Mouse (Mus musculus) embryonic facial prominence, embryonic 15.5 days (tissue): ENCODE results near the gene Kctd11. TPM values are rescaled to one million over a fixed set of nuclear protein-coding genes. Genes with fewer than 3 reads are reported as not detected.

Experiments
- ATAC-seq: fragments of 200-750 bp; cut with Nextera tagmentation; 2 replicates; pipeline ENCODE4 v1.8.0; 2017; ENCODE audit warnings: low read depth, moderate TSS enrichment; ENCODE audit not compliant: insufficient number of reproducible peaks, low FRiP score, low TSS enrichment
- H3K27ac ChIP-seq: fragments of 300-500 bp; sonication (generic); replicated peaks from 2 replicates; pipeline ENCODE4 v1.5.1; 2015; ENCODE audit warnings: mild to moderate bottlenecking, inconsistent platforms
- H3K27me3 ChIP-seq: fragments of 300-500 bp; sonication (generic); 2 replicates; pipeline ENCODE4 v1.6.1; 2015; ENCODE audit warnings: inconsistent platforms
- H3K36me3 ChIP-seq: fragments of 300-500 bp; sonication (generic); 2 replicates; pipeline ENCODE4 v1.6.1; 2015; ENCODE audit warnings: mild to moderate bottlenecking, inconsistent platforms
- H3K4me1 ChIP-seq: fragments of 300-500 bp; sonication (generic); 2 replicates; pipeline ENCODE4 v1.6.1; 2015; ENCODE audit warnings: inconsistent platforms
- H3K4me2 ChIP-seq: fragments of 300-500 bp; sonication (generic); replicated peaks from 2 replicates; pipeline ENCODE4 v1.6.1; 2015; ENCODE audit warnings: mild to moderate bottlenecking, inconsistent platforms
- H3K4me3 ChIP-seq: fragments of 300-500 bp; sonication (generic); replicated peaks from 2 replicates; pipeline ENCODE4 v1.5.1; 2015; ENCODE audit warnings: mild to moderate bottlenecking, inconsistent platforms
- H3K9ac ChIP-seq: fragments of 300-500 bp; sonication (generic); 2 replicates; pipeline ENCODE4 v1.6.1; 2015; ENCODE audit warnings: inconsistent platforms
- H3K9me3 ChIP-seq: fragments of 300-500 bp; sonication (generic); replicated peaks from 2 replicates; pipeline ENCODE4 v1.6.1; 2016; ENCODE audit warnings: inconsistent platforms
- WGBS: fragments of 180-500 bp; shearing (Covaris S2); methylation state at CpG from one replicate; pipeline ENCODE4 v1.1.7; 2015; 5-methylcytosine and 5-hydroxymethylcytosine counted together
- polyA plus RNA-seq: library from polyadenylated mRNA; unstranded; fragments of >200 nt; fragmentation: Nextera tagmentation; extraction: Ambion mirVana; gene quantifications from 2 replicates; pipeline ENCODE4 v1.2.1, GENCODE M21; 2015

Gene Kctd11
- polyA plus RNA-seq, 1 experiment from 2014 or later: 18.1 TPM

DNA sequence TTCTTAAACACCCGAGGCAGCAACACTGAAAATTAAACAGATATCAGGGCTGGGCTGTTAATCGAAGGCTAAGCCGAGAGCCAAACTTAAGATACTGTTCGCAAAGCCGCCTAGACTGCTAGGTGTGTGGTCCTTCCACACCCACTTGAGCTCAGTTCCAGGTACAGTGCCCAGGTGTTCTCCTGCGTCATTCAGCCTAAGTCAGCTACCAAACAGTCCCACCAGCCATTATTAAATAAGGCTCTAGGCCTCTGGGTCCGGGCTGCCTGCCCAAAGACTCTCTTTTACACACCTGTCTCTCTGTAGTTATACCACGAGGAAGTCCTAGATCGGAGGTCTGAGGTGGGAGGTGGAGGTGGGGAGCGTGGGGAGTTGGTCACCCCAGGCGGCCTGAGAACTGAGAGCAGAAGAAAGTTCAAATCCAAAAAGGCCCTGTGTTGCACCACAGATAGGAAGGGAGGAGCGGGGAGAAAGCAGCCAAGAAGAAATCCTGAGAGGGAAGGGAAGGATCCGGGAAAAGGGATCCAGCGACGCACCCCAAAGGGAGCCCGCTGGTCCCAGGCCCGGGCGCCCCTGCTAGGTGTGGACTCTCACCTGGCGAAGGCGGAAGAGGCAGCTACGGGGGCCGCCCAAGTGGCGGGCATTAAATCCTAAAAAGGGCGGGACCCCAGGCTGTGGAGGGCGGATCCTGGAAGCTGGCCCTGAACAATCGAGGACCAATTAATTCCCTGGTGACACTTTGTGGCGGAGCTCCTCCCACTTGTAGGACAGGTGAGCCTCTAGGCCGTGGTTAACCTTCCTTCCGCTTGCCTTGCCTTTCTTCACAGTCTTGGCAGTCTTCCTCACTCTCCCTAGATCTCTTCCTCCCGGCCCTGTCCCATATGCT is 22.9 kb downstream of the Kctd11 start, which contains the start of gene Tnk1:
Gene Tnk1, minus strand, starts transcription at position 618 of the 886 bp plus-strand sequence.
- Histone ChIP-seq H3K27me3 (peaks cover 16% of the 10 kb centered on the region), H3K36me3 (no peaks in the 10 kb centered on the region), H3K4me2 (peak within 1 kb of the TSS; percentile 35), H3K4me3 (peak within 1 kb of the TSS; percentile 32), H3K27ac (peak within 1 kb of the TSS; percentile 82), H3K4me1 (peaks cover 7% of the 10 kb centered on the region; the same call in 1 of the 2 replicates), H3K9me3 (no peaks in the 10 kb centered on the region), H3K9ac (0 out of 2 replicates have a peak within 1 kb of the TSS, but pooled peaks have one; percentile 9)
- WGBS: 18% methylated on average over 30 of the region's 30 CpGs
- ATAC-seq: 0 out of 2 replicates have a peak, but pooled peaks have one; percentile 40

GRCm38 (mm10) chr11:69855347-69855746 is 25.9 kb downstream of the Kctd11 start:
- peaks cover 16% of the 10 kb centered on the region for H3K27me3 ChIP-seq
- H3K9me3 ChIP-seq: no peaks in the 10 kb centered on the region
- peaks cover 23% of the 10 kb centered on the region for H3K4me1 ChIP-seq
- no peak overlapping the region for H3K9ac ChIP-seq
- ATAC-seq: no peak
- H3K27ac ChIP-seq: no peak overlapping the region
- no peak overlapping the region for H3K4me3 ChIP-seq
- 0 out of 2 replicates have a peak overlapping the region, but pooled peaks have one; percentile 17 for H3K4me2 ChIP-seq
- H3K36me3 ChIP-seq: peaks cover 24% of the 10 kb centered on the region
- 16% methylated on average over 16 of the region's 16 CpGs for WGBS

- no peak for ATAC-seq
- no peak overlapping the region for H3K4me3 ChIP-seq
- H3K27ac ChIP-seq: no peak overlapping the region
- H3K4me2 ChIP-seq: no peak overlapping the region
- peaks cover 31% of the 10 kb centered on the region for H3K36me3 ChIP-seq
- WGBS: 79% methylated on average over 10 of the region's 10 CpGs
- no peak overlapping the region for H3K9ac ChIP-seq
- no peaks in the 10 kb centered on the region for H3K9me3 ChIP-seq
- peaks cover 16% of the 10 kb centered on the region for H3K27me3 ChIP-seq
- peaks cover 30% of the 10 kb centered on the region for H3K4me1 ChIP-seq
Observed at GRCm38 (mm10) chr11:69854680-69855079, 26.5 kb downstream of the Kctd11 start.

- WGBS: 69% methylated on average over 7 of the region's 7 CpGs
- Histone ChIP-seq H3K4me2 (no peak overlapping the region), H3K27me3 (peaks cover 14% of the 10 kb centered on the region)
Observed at GRCm38 (mm10) chr11:69853994-69854393, 27.2 kb downstream of the Kctd11 start.

GRCm38 (mm10) chr11:69850754-69851153 is 30.5 kb downstream of the Kctd11 start:
- no peaks in the 10 kb centered on the region for H3K27me3 ChIP-seq
- no peaks in the 10 kb centered on the region for H3K9me3 ChIP-seq
- ATAC-seq: no peak
- H3K4me3 ChIP-seq: no peak overlapping the region
- H3K4me2 ChIP-seq: no peak overlapping the region
- H3K9ac ChIP-seq: no peak overlapping the region
- H3K36me3 ChIP-seq: peaks cover 50% of the 10 kb centered on the region
- H3K4me1 ChIP-seq: peaks cover 52% of the 10 kb centered on the region
- no peak overlapping the region for H3K27ac ChIP-seq
- 61% methylated on average over 8 of the region's 8 CpGs for WGBS

More at GRCm38 (mm10) chr11:69853994-69854393, 27.2 kb downstream of the Kctd11 start:
- Histone ChIP-seq H3K9me3 (no peaks in the 10 kb centered on the region), H3K36me3 (peaks cover 38% of the 10 kb centered on the region), H3K4me1 (peaks cover 36% of the 10 kb centered on the region), H3K9ac (no peak overlapping the region), H3K4me3 (no peak overlapping the region), H3K27ac (no peak overlapping the region)
- no peak for ATAC-seq

GRCm38 (mm10) chr11:69849884-69850283 is 31.3 kb downstream of the Kctd11 start:
- Histone ChIP-seq H3K36me3 (peaks cover 50% of the 10 kb centered on the region), H3K27ac (no peak overlapping the region), H3K4me2 (no peak overlapping the region), H3K9me3 (no peaks in the 10 kb centered on the region), H3K27me3 (no peaks in the 10 kb centered on the region), H3K9ac (no peak overlapping the region), H3K4me1 (peaks cover 53% of the 10 kb centered on the region), H3K4me3 (no peak overlapping the region)
- 90% methylated on average over 15 of the region's 15 CpGs for WGBS
- no peak for ATAC-seq

GRCm38 (mm10) chr11:69849128-69849527 is 32.1 kb downstream of the Kctd11 start:
- Histone ChIP-seq H3K36me3 (peaks cover 50% of the 10 kb centered on the region), H3K4me2 (no peak overlapping the region), H3K9me3 (no peaks in the 10 kb centered on the region), H3K27ac (no peak overlapping the region; the same call in 1 of the 2 replicates), H3K4me1 (peaks cover 53% of the 10 kb centered on the region), H3K9ac (no peak overlapping the region), H3K27me3 (no peaks in the 10 kb centered on the region), H3K4me3 (no peak overlapping the region)
- WGBS: 82% methylated on average over 9 of the region's 9 CpGs
- no peak for ATAC-seq

- peak overlapping the region; percentile 80 for H3K4me2 ChIP-seq
- no peak for ATAC-seq
- H3K27ac ChIP-seq: no peak overlapping the region
- H3K9me3 ChIP-seq: no peaks in the 10 kb centered on the region
- peaks cover 50% of the 10 kb centered on the region for H3K36me3 ChIP-seq
- H3K9ac ChIP-seq: no peak overlapping the region
- peaks cover 51% of the 10 kb centered on the region for H3K4me1 ChIP-seq
- WGBS: 94% methylated on average over 6 of the region's 6 CpGs
- no peaks in the 10 kb centered on the region for H3K27me3 ChIP-seq
- H3K4me3 ChIP-seq: peak overlapping the region; percentile 68
Observed at GRCm38 (mm10) chr11:69848021-69848420, 33.2 kb downstream of the Kctd11 start.

- WGBS: 8% methylated on average over 37 of the region's 37 CpGs
- Histone ChIP-seq H3K9ac (peak overlapping the region; percentile 69), H3K4me3 (peak overlapping the region; percentile 68), H3K4me2 (peak overlapping the region; percentile 80), H3K27me3 (no peaks in the 10 kb centered on the region), H3K27ac (peak overlapping the region; percentile 97), H3K4me1 (peaks cover 49% of the 10 kb centered on the region), H3K9me3 (no peaks in the 10 kb centered on the region), H3K36me3 (peaks cover 42% of the 10 kb centered on the region)
- ATAC-seq: 0 out of 2 replicates have a peak, but pooled peaks have one; percentile 17
Observed at GRCm38 (mm10) chr11:69846738-69847688, 34.2 kb downstream of the Kctd11 start.

GRCm38 (mm10) chr11:69846198-69846680 is 35.0 kb downstream of the Kctd11 start, which contains the start of gene Plscr3:
Gene Plscr3 (plus strand): TSS chr11:69846376.
- H3K4me2 ChIP-seq: peak within 1 kb of the TSS; percentile 80
- under 1% methylated on average over 37 of the region's 38 CpGs for WGBS
- ATAC-seq: peak; percentile 93

More at GRCm38 (mm10) chr11:69846198-69846680, 35.0 kb downstream of the Kctd11 start, which contains the start of gene Plscr3:
- Histone ChIP-seq H3K27me3 (no peaks in the 10 kb centered on the region), H3K27ac (peak within 1 kb of the TSS; percentile 97), H3K4me1 (peaks cover 47% of the 10 kb centered on the region), H3K36me3 (peaks cover 34% of the 10 kb centered on the region), H3K4me3 (peak within 1 kb of the TSS; percentile 68), H3K9me3 (no peaks in the 10 kb centered on the region), H3K9ac (peak within 1 kb of the TSS; percentile 69)
